Mouse (Mus musculus): ENCODE results near the gene Abcd4. TPM values are rescaled to one million over a fixed set of nuclear protein-coding genes. Genes with fewer than 3 reads are reported as not detected.
A peak's percentile ranks its signal among the peaks of the same experiment; 100 is the strongest.

Abcd4 gene
- polyA plus RNA-seq (2015; fragmentation: Nextera tagmentation; extraction: Ambion mirVana), result 13.9 and 14.5 TPM in 2 replicates

- peaks cover 3% of the 10 kb centered on the region for H3K4me1 ChIP-seq (ENCODE audit: control insufficient read depth, insufficient read depth, low read length)
- H3K9ac ChIP-seq (ENCODE audit: low read depth, low read length), result peak within 1 kb of the TSS; percentile 90
- H3K9me3 ChIP-seq (replicated peaks; ENCODE audit: control insufficient read depth, low read length, poor library complexity, severe bottlenecking), result no peaks in the 10 kb centered on the region
- H3K4me2 ChIP-seq (ENCODE audit: low read length), result peak within 1 kb of the TSS; percentile 70
- H3K4me3 ChIP-seq (ENCODE audit: low read depth, low read length), result peak within 1 kb of the TSS; percentile 91
- H3K27me3 ChIP-seq (ENCODE audit: control insufficient read depth, insufficient read depth, low read depth, low read length), result no peaks in the 10 kb centered on the region
- under 1% methylated on average over 34 of the region's 34 CpGs for WGBS
- ATAC-seq, result peak; percentile 98
- no peaks in the 10 kb centered on the region for H3K36me3 ChIP-seq (ENCODE audit: control insufficient read depth, insufficient read depth, low read length)
- H3K27ac ChIP-seq (ENCODE audit: low read length), result peak within 1 kb of the TSS; percentile 61
Observed at GRCm38 (mm10) chr12:84616977-84617630, at the start of gene Abcd4. Gene Abcd4 (minus strand): TSS chr12:84617413.

DNA sequence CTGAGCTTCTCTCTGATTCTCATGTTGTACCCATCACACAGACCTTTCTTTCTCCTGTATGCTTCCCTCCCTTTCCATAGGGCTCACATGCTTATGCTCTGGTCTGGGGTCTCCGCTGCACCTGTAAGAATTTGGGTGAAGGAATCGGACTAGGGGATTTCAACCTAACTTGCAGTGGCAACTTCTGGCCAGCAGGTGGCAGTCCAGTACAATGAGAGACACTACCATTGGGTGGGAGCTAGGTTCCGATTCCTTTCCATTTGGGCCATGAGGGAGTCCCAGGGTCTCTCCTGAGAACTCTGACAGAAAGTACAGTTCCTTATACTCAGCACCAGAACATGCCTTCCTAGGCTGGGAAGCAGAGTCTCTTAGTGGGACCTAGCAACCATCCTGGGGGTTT, 36.7 kb upstream of the Abcd4 start:
- Histone ChIP-seq H3K9ac (ENCODE audit: low read depth, low read length) (no peak overlapping the region), H3K36me3 (ENCODE audit: control insufficient read depth, insufficient read depth, low read length) (no peaks in the 10 kb centered on the region), H3K27ac (ENCODE audit: low read length) (no peak overlapping the region), H3K4me1 (ENCODE audit: control insufficient read depth, insufficient read depth, low read length) (no peaks in the 10 kb centered on the region), H3K9me3 (replicated peaks; ENCODE audit: control insufficient read depth, low read length, poor library complexity, severe bottlenecking) (no peaks in the 10 kb centered on the region), H3K27me3 (ENCODE audit: control insufficient read depth, insufficient read depth, low read depth, low read length) (no peaks in the 10 kb centered on the region; the same call in 1 of the 2 replicates), H3K4me2 (ENCODE audit: low read length) (no peak overlapping the region), H3K4me3 (ENCODE audit: low read depth, low read length) (no peak overlapping the region)
- 17% methylated on average over 3 of the region's 3 CpGs for WGBS
- peak; percentile 60; the same call in 1 of the 2 replicates for ATAC-seq

- WGBS, result 91% methylated on average over 13 of the region's 13 CpGs
- H3K27me3 ChIP-seq (ENCODE audit: control insufficient read depth, insufficient read depth, low read depth, low read length), result no peaks in the 10 kb centered on the region; the same call in 1 of the 2 replicates
- no peaks in the 10 kb centered on the region for H3K9me3 ChIP-seq (replicated peaks; ENCODE audit: control insufficient read depth, low read length, poor library complexity, severe bottlenecking)
- H3K4me2 ChIP-seq (ENCODE audit: low read length), result no peak overlapping the region
- no peaks in the 10 kb centered on the region for H3K4me1 ChIP-seq (ENCODE audit: control insufficient read depth, insufficient read depth, low read length)
- H3K27ac ChIP-seq (ENCODE audit: low read length), result no peak overlapping the region
- no peak overlapping the region for H3K9ac ChIP-seq (ENCODE audit: low read depth, low read length)
- no peak overlapping the region for H3K4me3 ChIP-seq (ENCODE audit: low read depth, low read length)
- ATAC-seq, result no peak
- H3K36me3 ChIP-seq (ENCODE audit: control insufficient read depth, insufficient read depth, low read length), result no peaks in the 10 kb centered on the region
Observed at GRCm38 (mm10) chr12:84650234-84650633, 33.0 kb upstream of the Abcd4 start.

- no peak within 1 kb of the TSS for H3K9ac ChIP-seq (ENCODE audit: low read depth, low read length)
- H3K4me2 ChIP-seq (ENCODE audit: low read length), result no peak within 1 kb of the TSS
- ATAC-seq, result no peak
- H3K9me3 ChIP-seq (replicated peaks; ENCODE audit: control insufficient read depth, low read length, poor library complexity, severe bottlenecking), result no peaks in the 10 kb centered on the region
- WGBS, result 5% methylated on average over 9 of the region's 9 CpGs
- no peak within 1 kb of the TSS for H3K27ac ChIP-seq (ENCODE audit: low read length)
- H3K4me1 ChIP-seq (ENCODE audit: control insufficient read depth, insufficient read depth, low read length), result peaks cover 2% of the 10 kb centered on the region; the same call in 1 of the 2 replicates
- H3K4me3 ChIP-seq (ENCODE audit: low read depth, low read length), result no peak within 1 kb of the TSS
- peaks cover 35% of the 10 kb centered on the region for H3K27me3 ChIP-seq (ENCODE audit: control insufficient read depth, insufficient read depth, low read depth, low read length)
- no peaks in the 10 kb centered on the region for H3K36me3 ChIP-seq (ENCODE audit: control insufficient read depth, insufficient read depth, low read length)
Observed at GRCm38 (mm10) chr12:84640654-84641053, 23.4 kb upstream of the Abcd4 start, which contains the start of gene Vrtn. Gene Vrtn (plus strand): TSS chr12:84641019.

DNA sequence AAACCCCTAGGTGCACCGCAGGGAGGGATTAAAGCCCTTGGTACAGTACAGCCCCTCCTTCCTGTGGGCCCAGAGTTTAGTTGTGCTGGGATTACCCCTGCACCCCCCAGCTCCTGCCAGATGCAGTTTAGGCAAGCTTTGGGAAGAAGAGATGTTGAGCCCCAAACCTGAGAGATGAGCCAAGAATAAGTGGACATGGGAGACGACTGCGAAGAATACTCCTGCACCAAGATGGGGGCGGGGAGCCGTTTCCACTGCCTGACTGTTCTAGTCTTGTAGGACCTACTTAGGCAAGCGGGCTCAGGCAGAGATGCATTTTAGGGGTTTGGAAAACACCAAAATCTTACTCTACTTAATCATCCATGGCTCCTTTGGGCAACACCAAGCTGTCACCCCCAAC, 23.0 kb upstream of the Abcd4 start:
- Histone ChIP-seq H3K4me3 (ENCODE audit: low read depth, low read length) (no peak overlapping the region), H3K9ac (ENCODE audit: low read depth, low read length) (no peak overlapping the region), H3K4me2 (ENCODE audit: low read length) (no peak overlapping the region), H3K4me1 (ENCODE audit: control insufficient read depth, insufficient read depth, low read length) (peaks cover 2% of the 10 kb centered on the region; the same call in 1 of the 2 replicates), H3K27me3 (ENCODE audit: control insufficient read depth, insufficient read depth, low read depth, low read length) (peaks cover 35% of the 10 kb centered on the region), H3K9me3 (replicated peaks; ENCODE audit: control insufficient read depth, low read length, poor library complexity, severe bottlenecking) (no peaks in the 10 kb centered on the region), H3K36me3 (ENCODE audit: control insufficient read depth, insufficient read depth, low read length) (no peaks in the 10 kb centered on the region), H3K27ac (ENCODE audit: low read length) (no peak overlapping the region)
- no peak for ATAC-seq
- 1% methylated on average over 6 of the region's 6 CpGs for WGBS

DNA sequence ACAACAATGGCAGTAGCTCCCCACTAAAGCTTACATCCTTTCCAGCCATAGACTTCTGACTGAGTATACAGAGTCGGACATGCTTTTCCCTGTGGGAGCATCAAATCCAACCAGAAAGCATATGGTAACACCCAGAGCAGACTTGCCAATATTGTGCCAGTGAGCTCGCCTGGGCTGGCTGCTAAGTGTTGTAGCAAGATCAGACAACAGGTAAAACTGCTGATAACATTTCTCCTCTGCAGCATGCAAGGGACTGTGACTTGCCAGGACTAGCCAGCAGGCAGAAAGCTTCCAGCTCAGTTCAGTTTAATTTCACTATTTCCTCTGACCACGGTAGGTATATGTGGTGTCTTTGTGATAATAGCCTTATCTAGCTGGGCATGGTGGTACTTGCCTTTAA, 14.7 kb upstream of the Abcd4 start:
- Histone ChIP-seq H3K36me3 (ENCODE audit: control insufficient read depth, insufficient read depth, low read length) (no peaks in the 10 kb centered on the region), H3K9me3 (replicated peaks; ENCODE audit: control insufficient read depth, low read length, poor library complexity, severe bottlenecking) (no peaks in the 10 kb centered on the region), H3K27me3 (ENCODE audit: control insufficient read depth, insufficient read depth, low read depth, low read length) (no peaks in the 10 kb centered on the region), H3K4me1 (ENCODE audit: control insufficient read depth, insufficient read depth, low read length) (no peaks in the 10 kb centered on the region), H3K4me3 (ENCODE audit: low read depth, low read length) (no peak overlapping the region), H3K9ac (ENCODE audit: low read depth, low read length) (no peak overlapping the region), H3K4me2 (ENCODE audit: low read length) (no peak overlapping the region), H3K27ac (ENCODE audit: low read length) (no peak overlapping the region)
- ATAC-seq, result no peak
- WGBS, result 64% methylated on average over 3 of the region's 3 CpGs

GRCm38 (mm10) chr12:84625116-84625515, 7.9 kb upstream of the Abcd4 start:
- Histone ChIP-seq H3K4me3 (ENCODE audit: low read depth, low read length) (0 out of 2 replicates have a peak overlapping the region, but pooled peaks have one; percentile 10), H3K27me3 (ENCODE audit: control insufficient read depth, insufficient read depth, low read depth, low read length) (no peaks in the 10 kb centered on the region), H3K9me3 (replicated peaks; ENCODE audit: control insufficient read depth, low read length, poor library complexity, severe bottlenecking) (no peaks in the 10 kb centered on the region), H3K36me3 (ENCODE audit: control insufficient read depth, insufficient read depth, low read length) (no peaks in the 10 kb centered on the region), H3K4me1 (ENCODE audit: control insufficient read depth, insufficient read depth, low read length) (peaks cover 5% of the 10 kb centered on the region; the same call in 1 of the 2 replicates), H3K4me2 (ENCODE audit: low read length) (peak overlapping the region; percentile 38), H3K9ac (ENCODE audit: low read depth, low read length) (peak overlapping the region; percentile 36; the same call in 1 of the 2 replicates), H3K27ac (ENCODE audit: low read length) (no peak overlapping the region)
- 3% methylated on average over 9 of the region's 9 CpGs for WGBS
- peak; percentile 60; the same call in 1 of the 2 replicates for ATAC-seq

DNA sequence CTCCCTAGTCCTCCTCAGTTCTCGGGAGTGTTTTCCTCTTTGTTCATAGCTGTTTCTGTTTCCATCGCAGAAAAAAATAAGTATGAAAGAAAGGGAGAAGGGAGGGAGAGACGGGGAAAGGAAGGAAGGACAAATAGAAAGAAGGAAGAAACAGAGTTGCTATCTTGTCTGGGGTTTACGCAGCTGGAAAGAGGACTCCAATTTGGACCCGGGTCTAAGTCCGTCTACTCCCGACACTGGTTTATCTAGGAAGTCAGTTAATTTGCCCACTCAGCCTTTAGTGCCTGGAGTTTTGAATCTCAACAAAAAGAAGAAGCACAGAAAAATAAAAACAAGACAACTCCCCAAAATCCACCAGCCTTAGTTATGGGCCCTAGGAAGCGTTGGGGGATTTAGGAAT, 7.4 kb upstream of the Abcd4 start:
- H3K9ac ChIP-seq (ENCODE audit: low read depth, low read length), result no peak overlapping the region
- no peak overlapping the region for H3K4me2 ChIP-seq (ENCODE audit: low read length)
- no peak for ATAC-seq
- no peak overlapping the region for H3K4me3 ChIP-seq (ENCODE audit: low read depth, low read length)
- no peaks in the 10 kb centered on the region for H3K9me3 ChIP-seq (replicated peaks; ENCODE audit: control insufficient read depth, low read length, poor library complexity, severe bottlenecking)
- H3K27ac ChIP-seq (ENCODE audit: low read length), result no peak overlapping the region
- 20% methylated on average over 8 of the region's 8 CpGs for WGBS
- no peaks in the 10 kb centered on the region for H3K27me3 ChIP-seq (ENCODE audit: control insufficient read depth, insufficient read depth, low read depth, low read length)
- peaks cover 5% of the 10 kb centered on the region; the same call in 1 of the 2 replicates for H3K4me1 ChIP-seq (ENCODE audit: control insufficient read depth, insufficient read depth, low read length)
- H3K36me3 ChIP-seq (ENCODE audit: control insufficient read depth, insufficient read depth, low read length), result no peaks in the 10 kb centered on the region

- H3K9me3 ChIP-seq (replicated peaks; ENCODE audit: control insufficient read depth, low read length, poor library complexity, severe bottlenecking), result no peaks in the 10 kb centered on the region
- no peak overlapping the region for H3K9ac ChIP-seq (ENCODE audit: low read depth, low read length)
- peaks cover 9% of the 10 kb centered on the region for H3K4me1 ChIP-seq (ENCODE audit: control insufficient read depth, insufficient read depth, low read length)
- no peak overlapping the region for H3K27ac ChIP-seq (ENCODE audit: low read length)
- no peaks in the 10 kb centered on the region for H3K27me3 ChIP-seq (ENCODE audit: control insufficient read depth, insufficient read depth, low read depth, low read length)
- no peak overlapping the region for H3K4me3 ChIP-seq (ENCODE audit: low read depth, low read length)
- H3K36me3 ChIP-seq (ENCODE audit: control insufficient read depth, insufficient read depth, low read length), result no peaks in the 10 kb centered on the region
- ATAC-seq, result no peak
- no peak overlapping the region for H3K4me2 ChIP-seq (ENCODE audit: low read length)
Observed at GRCm38 (mm10) chr12:84620975-84621374, 3.8 kb upstream of the Abcd4 start.

Data from midbrain, embryonic 16.5 days (tissue).